Mouse (Mus musculus): ENCODE measurements around the gene Cat. TPM values are rescaled to one million over a fixed set of nuclear protein-coding genes. Genes with fewer than 3 reads are reported as not detected.

Cat gene
- total RNA-seq, 2 experiments from 2014 or later = 42.5 to 46.9 TPM

GRCm38 (mm10) chr2:103495633-103496418 lies 10.9 kb upstream of the Cat start:
- no peak for TF ChIP-seq CTCF (IDR thresholded peaks at IDR 0.05)

GRCm38 (mm10) chr2:103493827-103494226 lies 8.9 kb upstream of the Cat start:
- DNase-seq (ENCODE audit: extremely low spot score in 1 of 2, low spot score in 2 of 2) = no peak
- intact Hi-C loops (cut with DNase I) = no loop called here

More at GRCm38 (mm10) chr2:103495633-103496418, 10.9 kb upstream of the Cat start:
- Histone ChIP-seq H3K27ac (no peak overlapping the region), H3K4me3 (no peak overlapping the region)
- no peak for DNase-seq (ENCODE audit: extremely low spot score in 1 of 2, low spot score in 2 of 2)
- intact Hi-C loops (cut with DNase I) = no loop called here

GRCm38 (mm10) chr2:103492526-103492925 lies 7.6 kb upstream of the Cat start:
- Histone ChIP-seq H3K4me3 (no peak overlapping the region), H3K27ac (no peak overlapping the region)
- no peak for DNase-seq (ENCODE audit: extremely low spot score in 1 of 2, low spot score in 2 of 2)
- no peak for TF ChIP-seq CTCF (IDR thresholded peaks at IDR 0.05)
- intact Hi-C loops (cut with DNase I) = no loop called here

More at GRCm38 (mm10) chr2:103493827-103494226, 8.9 kb upstream of the Cat start:
- TF ChIP-seq CTCF (IDR thresholded peaks at IDR 0.05) = no peak
- H3K4me3 ChIP-seq = no peak overlapping the region
- H3K27ac ChIP-seq = no peak overlapping the region

- intact Hi-C loops (cut with DNase I) = no loop called here
- TF ChIP-seq CTCF (IDR thresholded peaks at IDR 0.05) = no peak
- DNase-seq (ENCODE audit: extremely low spot score in 1 of 2, low spot score in 2 of 2) = no peak
- Histone ChIP-seq H3K27ac (peak overlapping the region; percentile 91; the same call in 1 of the 2 replicates), H3K4me3 (peak overlapping the region; percentile 60)
Observed at GRCm38 (mm10) chr2:103483986-103484520, 907 bp downstream of the Cat start.

- no peak for DNase-seq (ENCODE audit: extremely low spot score in 1 of 2, low spot score in 2 of 2)
- peak overlapping the region; percentile 60 for H3K4me3 ChIP-seq
- no peak overlapping the region for H3K27ac ChIP-seq
- intact Hi-C loops (cut with DNase I) = no loop called here
- no peak for TF ChIP-seq CTCF (IDR thresholded peaks at IDR 0.05)
Observed at GRCm38 (mm10) chr2:103483289-103483985, 1.5 kb downstream of the Cat start.

GRCm38 (mm10) chr2:103481314-103482231 lies 3.4 kb downstream of the Cat start:
- intact Hi-C loops (cut with DNase I) = no loop called here
- H3K27ac ChIP-seq = no peak overlapping the region

GRCm38 (mm10) chr2:103480871-103481270 lies 4.1 kb downstream of the Cat start:
- Histone ChIP-seq H3K27ac (no peak overlapping the region), H3K4me3 (no peak overlapping the region)
- TF ChIP-seq CTCF (IDR thresholded peaks at IDR 0.05) = no peak
- no peak for DNase-seq (ENCODE audit: extremely low spot score in 1 of 2, low spot score in 2 of 2)
- intact Hi-C loops (cut with DNase I) = no loop called here

More at GRCm38 (mm10) chr2:103481314-103482231, 3.4 kb downstream of the Cat start:
- no peak for TF ChIP-seq CTCF (IDR thresholded peaks at IDR 0.05)
- no peak overlapping the region for H3K4me3 ChIP-seq
- no peak for DNase-seq (ENCODE audit: extremely low spot score in 1 of 2, low spot score in 2 of 2)

- DNase-seq (ENCODE audit: extremely low spot score in 1 of 2, low spot score in 2 of 2) = no peak
- Histone ChIP-seq H3K4me3 (no peak overlapping the region), H3K27ac (no peak overlapping the region)
- no peak for TF ChIP-seq CTCF (IDR thresholded peaks at IDR 0.05)
- intact Hi-C loops (cut with DNase I) = no loop called here
Observed at GRCm38 (mm10) chr2:103480240-103480639, 4.7 kb downstream of the Cat start.

GRCm38 (mm10) chr2:103478326-103478725 lies 6.6 kb downstream of the Cat start:
- TF ChIP-seq CTCF (IDR thresholded peaks at IDR 0.05) = no peak

GRCm38 (mm10) chr2:103477456-103477855 lies 7.5 kb downstream of the Cat start:
- intact Hi-C loops (cut with DNase I) = no loop called here

More at GRCm38 (mm10) chr2:103478326-103478725, 6.6 kb downstream of the Cat start:
- DNase-seq (ENCODE audit: extremely low spot score in 1 of 2, low spot score in 2 of 2) = no peak
- Histone ChIP-seq H3K27ac (no peak overlapping the region), H3K4me3 (no peak overlapping the region)
- intact Hi-C loops (cut with DNase I) = no loop called here

GRCm38 (mm10) chr2:103476657-103477056 lies 8.3 kb downstream of the Cat start:
- no peak for DNase-seq (ENCODE audit: extremely low spot score in 1 of 2, low spot score in 2 of 2)
- Histone ChIP-seq H3K27ac (no peak overlapping the region), H3K4me3 (no peak overlapping the region)
- intact Hi-C loops (cut with DNase I) = no loop called here
- no peak for TF ChIP-seq CTCF (IDR thresholded peaks at IDR 0.05)

More at GRCm38 (mm10) chr2:103477456-103477855, 7.5 kb downstream of the Cat start:
- Histone ChIP-seq H3K27ac (no peak overlapping the region), H3K4me3 (no peak overlapping the region)
- TF ChIP-seq CTCF (IDR thresholded peaks at IDR 0.05) = no peak
- DNase-seq (ENCODE audit: extremely low spot score in 1 of 2, low spot score in 2 of 2) = no peak

Data from left cerebral cortex, adult 2 months (tissue).